Mouse (Mus musculus): ENCODE data around the gene Tcl1b3.
"Not testable (repeated sequence)": the region's sequence is repeated elsewhere in the genome, so short reads cannot be mapped to it uniquely, and the experiment has no call there.

The Tcl1b3 gene

GRCm38 (mm10) chr12:105190743-105191142 is at the start of gene Tcl1b3:
Gene Tcl1b3 (plus strand): TSS chr12:105191043.
- ATAC-seq (ENCODE audit: insufficient number of reproducible peaks, low FRiP score, low TSS enrichment), result not testable (repeated sequence)

GRCm38 (mm10) chr12:105143096-105143495 is 47.7 kb upstream of the Tcl1b3 start:
- no peak for ATAC-seq (ENCODE audit: insufficient number of reproducible peaks, low FRiP score, low TSS enrichment)

- not testable (repeated sequence) for ATAC-seq (ENCODE audit: insufficient number of reproducible peaks, low FRiP score, low TSS enrichment)
Observed at GRCm38 (mm10) chr12:105144928-105145327, 45.9 kb upstream of the Tcl1b3 start.

- ATAC-seq (ENCODE audit: insufficient number of reproducible peaks, low FRiP score, low TSS enrichment), result no peak
Observed at GRCm38 (mm10) chr12:105145714-105146113, 45.1 kb upstream of the Tcl1b3 start, which contains the start of gene Tcl1b2. Gene Tcl1b2 (plus strand): TSS chr12:105146014.

- ATAC-seq (ENCODE audit: insufficient number of reproducible peaks, low FRiP score, low TSS enrichment), result not testable (repeated sequence)
Observed at GRCm38 (mm10) chr12:105155286-105155685, 35.6 kb upstream of the Tcl1b3 start.

- no peak for ATAC-seq (ENCODE audit: insufficient number of reproducible peaks, low FRiP score, low TSS enrichment)
Observed at GRCm38 (mm10) chr12:105158842-105159241, 32.0 kb upstream of the Tcl1b3 start.

GRCm38 (mm10) chr12:105159390-105159789 is 31.5 kb upstream of the Tcl1b3 start, which contains the start of gene Tcl1b1:
Gene Tcl1b1 (plus strand): TSS chr12:105159690.
- ATAC-seq (ENCODE audit: insufficient number of reproducible peaks, low FRiP score, low TSS enrichment), result no peak

GRCm38 (mm10) chr12:105166734-105167133 is 24.1 kb upstream of the Tcl1b3 start:
- ATAC-seq (ENCODE audit: insufficient number of reproducible peaks, low FRiP score, low TSS enrichment), result no peak

- ATAC-seq (ENCODE audit: insufficient number of reproducible peaks, low FRiP score, low TSS enrichment), result no peak
Observed at GRCm38 (mm10) chr12:105173366-105173765, 17.5 kb upstream of the Tcl1b3 start.

GRCm38 (mm10) chr12:105174318-105174717 is 16.5 kb upstream of the Tcl1b3 start:
- not testable (repeated sequence) for ATAC-seq (ENCODE audit: insufficient number of reproducible peaks, low FRiP score, low TSS enrichment)

GRCm38 (mm10) chr12:105176044-105176443 is 14.8 kb upstream of the Tcl1b3 start, which contains the start of gene Tcl1b5:
Gene Tcl1b5 (plus strand): TSS chr12:105176344.
- ATAC-seq (ENCODE audit: insufficient number of reproducible peaks, low FRiP score, low TSS enrichment), result not testable (repeated sequence)

GRCm38 (mm10) chr12:105181040-105181644 is 9.7 kb upstream of the Tcl1b3 start:
- ATAC-seq (ENCODE audit: insufficient number of reproducible peaks, low FRiP score, low TSS enrichment), result not testable (repeated sequence)

GRCm38 (mm10) chr12:105188980-105189379 is 1.9 kb upstream of the Tcl1b3 start:
- peak; percentile 20; the same call in 1 of the 2 replicates for ATAC-seq (ENCODE audit: insufficient number of reproducible peaks, low FRiP score, low TSS enrichment)

- not testable (repeated sequence) for ATAC-seq (ENCODE audit: insufficient number of reproducible peaks, low FRiP score, low TSS enrichment)
Observed at GRCm38 (mm10) chr12:105199684-105200497, 9.0 kb downstream of the Tcl1b3 start.

- not testable (repeated sequence) for ATAC-seq (ENCODE audit: insufficient number of reproducible peaks, low FRiP score, low TSS enrichment)
Observed at GRCm38 (mm10) chr12:105201657-105202056, 10.8 kb downstream of the Tcl1b3 start, which contains the start of gene Tcl1b4. Gene Tcl1b4 (plus strand): TSS chr12:105201957.

GRCm38 (mm10) chr12:105207071-105207470 is 16.2 kb downstream of the Tcl1b3 start:
- ATAC-seq (ENCODE audit: insufficient number of reproducible peaks, low FRiP score, low TSS enrichment), result no peak

- ATAC-seq (ENCODE audit: insufficient number of reproducible peaks, low FRiP score, low TSS enrichment), result no peak
Observed at GRCm38 (mm10) chr12:105208441-105208840, 17.6 kb downstream of the Tcl1b3 start.

GRCm38 (mm10) chr12:105209231-105209630 is 18.4 kb downstream of the Tcl1b3 start:
- no peak for ATAC-seq (ENCODE audit: insufficient number of reproducible peaks, low FRiP score, low TSS enrichment)

GRCm38 (mm10) chr12:105217101-105217760 is 26.4 kb downstream of the Tcl1b3 start:
- ATAC-seq (ENCODE audit: insufficient number of reproducible peaks, low FRiP score, low TSS enrichment), result no peak

GRCm38 (mm10) chr12:105222601-105223319 is 31.9 kb downstream of the Tcl1b3 start, which contains the start of gene Tcl1:
Gene Tcl1 (minus strand): TSS chr12:105222793.
- ATAC-seq (ENCODE audit: insufficient number of reproducible peaks, low FRiP score, low TSS enrichment), result no peak

Data from cerebellum, adult (tissue).